Mouse (Mus musculus): ENCODE measurements at regions not wholly inside any gene's neighbourhood (a gene's known extent, or its start where the extent isn't known, plus 50 kb on each side); places are given as distances from the start of the nearest gene placed in this dataset.
A peak's percentile ranks its signal among the peaks of the same experiment; 100 is the strongest.

GRCm38 (mm10) chr12:58581811-58582572 is 312.9 kb upstream of the Clec14a start:
- DNase-seq (ENCODE audit: low spot score in 2 of 2): no peak

- no peak for DNase-seq (ENCODE audit: low spot score in 2 of 2)
Measured at GRCm38 (mm10) chr12:58569056-58569455, 300.0 kb upstream of the Clec14a start.

- no peak for DNase-seq (ENCODE audit: low spot score in 2 of 2)
Measured at GRCm38 (mm10) chr12:58560840-58561239, 291.8 kb upstream of the Clec14a start.

- DNase-seq (ENCODE audit: low spot score in 2 of 2): no peak
Measured at GRCm38 (mm10) chr12:58559833-58560232, 290.7 kb upstream of the Clec14a start.

- no peak for DNase-seq (ENCODE audit: low spot score in 2 of 2)
Measured at GRCm38 (mm10) chr12:58557261-58557660, 288.2 kb upstream of the Clec14a start.

- DNase-seq (ENCODE audit: low spot score in 2 of 2): no peak
Measured at GRCm38 (mm10) chr12:58556741-58557140, 287.7 kb upstream of the Clec14a start.

GRCm38 (mm10) chr12:58556060-58556459 is 287.0 kb upstream of the Clec14a start:
- DNase-seq (ENCODE audit: low spot score in 2 of 2): no peak

- no peak for DNase-seq (ENCODE audit: low spot score in 2 of 2)
Measured at GRCm38 (mm10) chr12:58550859-58551761, 282.0 kb upstream of the Clec14a start.

GRCm38 (mm10) chr12:58545832-58546538 is 276.9 kb upstream of the Clec14a start:
- no peak for DNase-seq (ENCODE audit: low spot score in 2 of 2)

- peak in 1 of 2 experiments; percentile 11 for DNase-seq (ENCODE audit: low spot score in 2 of 2)
Measured at GRCm38 (mm10) chr12:58544862-58545261, 275.8 kb upstream of the Clec14a start.

GRCm38 (mm10) chr12:58538305-58538719 is 269.2 kb upstream of the Clec14a start:
- no peak for DNase-seq (ENCODE audit: low spot score in 2 of 2)

- DNase-seq (ENCODE audit: low spot score in 2 of 2): no peak
Measured at GRCm38 (mm10) chr12:58537833-58538232, 268.7 kb upstream of the Clec14a start.

GRCm38 (mm10) chr12:58536381-58536992 is 267.4 kb upstream of the Clec14a start:
- no peak for DNase-seq (ENCODE audit: low spot score in 2 of 2)

- no peak for DNase-seq (ENCODE audit: low spot score in 2 of 2)
Measured at GRCm38 (mm10) chr12:58530306-58530705, 261.2 kb upstream of the Clec14a start.

GRCm38 (mm10) chr12:58516800-58517199 is 247.7 kb upstream of the Clec14a start:
- DNase-seq (ENCODE audit: low spot score in 2 of 2): no peak

- DNase-seq (ENCODE audit: low spot score in 2 of 2): peak; percentile 62
Measured at GRCm38 (mm10) chr12:58513951-58514350, 244.9 kb upstream of the Clec14a start.

- no peak for DNase-seq (ENCODE audit: low spot score in 2 of 2)
Measured at GRCm38 (mm10) chr12:58512645-58513044, 243.6 kb upstream of the Clec14a start.

GRCm38 (mm10) chr12:58504283-58504682 is 235.2 kb upstream of the Clec14a start:
- DNase-seq (ENCODE audit: low spot score in 2 of 2): no peak

- no peak for DNase-seq (ENCODE audit: low spot score in 2 of 2)
Measured at GRCm38 (mm10) chr12:58474181-58474580, 205.1 kb upstream of the Clec14a start.

- DNase-seq (ENCODE audit: low spot score in 2 of 2): no peak
Measured at GRCm38 (mm10) chr12:58473511-58473910, 204.4 kb upstream of the Clec14a start.

GRCm38 (mm10) chr12:58460465-58460864 is 191.4 kb upstream of the Clec14a start:
- no peak for DNase-seq (ENCODE audit: low spot score in 2 of 2)

- DNase-seq (ENCODE audit: low spot score in 2 of 2): peak in 1 of 2 experiments; percentile 9
Measured at GRCm38 (mm10) chr12:58454828-58455227, 185.7 kb upstream of the Clec14a start.

All from right cerebral cortex, adult 2 months (tissue).